Mouse (Mus musculus) adrenal gland, adult (tissue): Measurements from ENCODE around the gene Nwd2.

ENCODE experiments used
- DNase-seq, 2 experiments: peaks; one replicate each; pipeline ENCODE4 v3.0.0; 2022 to 2023; ENCODE audit warnings: low spot score in 1 of 2; ENCODE audit not compliant: inconsistent age in 2 of 2

The Nwd2 gene

GRCm38 (mm10) chr5:63755092-63755761, 106.3 kb downstream of the Nwd2 start:
- peak in 1 of 2 experiments; percentile 24 for DNase-seq

GRCm38 (mm10) chr5:63755938-63756337, 107.0 kb downstream of the Nwd2 start:
- no peak for DNase-seq

- no peak for DNase-seq
These were observed 117.0 kb downstream of the Nwd2 start for GRCm38 (mm10) chr5:63765886-63766285.

GRCm38 (mm10) chr5:63766715-63767114, 117.8 kb downstream of the Nwd2 start:
- peak; percentile 10 to 64 for DNase-seq

- DNase-seq = no peak
These were observed 118.6 kb downstream of the Nwd2 start for GRCm38 (mm10) chr5:63767464-63767863.

GRCm38 (mm10) chr5:63768220-63768619, 119.3 kb downstream of the Nwd2 start:
- DNase-seq = no peak

- DNase-seq = no peak
These were observed 124.1 kb downstream of the Nwd2 start for GRCm38 (mm10) chr5:63772971-63773370.

GRCm38 (mm10) chr5:63773603-63774002, 124.7 kb downstream of the Nwd2 start:
- DNase-seq = no peak

- no peak for DNase-seq
These were observed 139.4 kb downstream of the Nwd2 start for GRCm38 (mm10) chr5:63788156-63788826.

GRCm38 (mm10) chr5:63811819-63812508, 163.1 kb downstream of the Nwd2 start, which contains the start of gene 0610040J01Rik:
TSS of gene 0610040J01Rik (plus strand) at chr5:63812363.
- DNase-seq = peak; percentile 69 to 92

GRCm38 (mm10) chr5:63812509-63812865, 163.6 kb downstream of the Nwd2 start:
- DNase-seq = no peak

GRCm38 (mm10) chr5:63816643-63817042, 167.7 kb downstream of the Nwd2 start:
- DNase-seq = no peak

- DNase-seq = no peak
These were observed 168.4 kb downstream of the Nwd2 start for GRCm38 (mm10) chr5:63817270-63817669.

- no peak for DNase-seq
These were observed 170.1 kb downstream of the Nwd2 start for GRCm38 (mm10) chr5:63818975-63819374.

GRCm38 (mm10) chr5:63819519-63819918, 170.6 kb downstream of the Nwd2 start:
- no peak for DNase-seq

GRCm38 (mm10) chr5:63821176-63821575, 172.3 kb downstream of the Nwd2 start:
- DNase-seq = no peak

- DNase-seq = no peak
These were observed 173.0 kb downstream of the Nwd2 start for GRCm38 (mm10) chr5:63821860-63822259.

GRCm38 (mm10) chr5:63823362-63824332, 174.7 kb downstream of the Nwd2 start:
- no peak for DNase-seq

GRCm38 (mm10) chr5:63824599-63825350, 175.9 kb downstream of the Nwd2 start:
- DNase-seq = no peak

- no peak for DNase-seq
These were observed 177.0 kb downstream of the Nwd2 start for GRCm38 (mm10) chr5:63825881-63826280.
